Mouse (Mus musculus): ENCODE data around the gene Klra3. TPM values are rescaled to one million over a fixed set of nuclear protein-coding genes. Genes with fewer than 3 reads are reported as not detected.
"Not testable (repeated sequence)": the region's sequence is repeated elsewhere in the genome, so short reads cannot be mapped to it uniquely, and the experiment has no call there.

Gene Klra3
- total RNA-seq (2021), result not detected
- long read RNA-seq, result 0 reads

GRCm38 (mm10) chr6:130337411-130337810, at the start of gene Klra3:
Gene Klra3, minus strand, starts transcription at chr6:130337574.
- no peak for DNase-seq (ENCODE audit: low spot score in 2 of 2)

- no peak for DNase-seq (ENCODE audit: low spot score in 2 of 2)
Measured at GRCm38 (mm10) chr6:130386750-130387149, 49.4 kb upstream of the Klra3 start, which contains the start of gene Klra1. Gene Klra1, minus strand, starts transcription at chr6:130386874.

GRCm38 (mm10) chr6:130385803-130386202, 48.4 kb upstream of the Klra3 start:
- no peak for DNase-seq (ENCODE audit: low spot score in 2 of 2)

- DNase-seq (ENCODE audit: low spot score in 2 of 2), result no peak
Measured at GRCm38 (mm10) chr6:130382375-130382774, 45.0 kb upstream of the Klra3 start.

- DNase-seq (ENCODE audit: low spot score in 2 of 2), result not testable (repeated sequence)
Measured at GRCm38 (mm10) chr6:130345381-130345780, 8.0 kb upstream of the Klra3 start.

- not testable (repeated sequence) for DNase-seq (ENCODE audit: low spot score in 2 of 2)
Measured at GRCm38 (mm10) chr6:130341973-130342372, 4.6 kb upstream of the Klra3 start.

GRCm38 (mm10) chr6:130287984-130288649, 49.3 kb downstream of the Klra3 start:
- no peak for DNase-seq (ENCODE audit: low spot score in 2 of 2)

- not testable (repeated sequence) for DNase-seq (ENCODE audit: low spot score in 2 of 2)
Measured at GRCm38 (mm10) chr6:130281828-130282227, 55.5 kb downstream of the Klra3 start, which contains the start of gene Klra10. Gene Klra10, minus strand, starts transcription at chr6:130281928.

Other genes starting within 250 kb of the Klra3 start
- gene Klra8, start 207.7 kb downstream of the Klra3 start, total RNA-seq (2021), result not detected
- gene Klra9, start 144.5 kb downstream of the Klra3 start, total RNA-seq (2021), result not detected
- not detected for gene Klra7, start 104.3 kb downstream of the Klra3 start, total RNA-seq (2021)
- not detected for gene Klra10, start 55.6 kb downstream of the Klra3 start, total RNA-seq (2021)
- not detected for gene Klra1, start 49.3 kb upstream of the Klra3 start, total RNA-seq (2021)